Mouse (Mus musculus) CD8-positive naive resting alpha-beta T cell, adult 2 months (primary cell): ENCODE data around the gene Fbxo46.

ENCODE experiments used
- DNase-seq, 2 experiments: peaks; one replicate each; pipeline ENCODE4 v3.0.0; 2022; ENCODE audit warnings: low read depth in 2 of 2, low spot score in 2 of 2

The Fbxo46 gene

DNA sequence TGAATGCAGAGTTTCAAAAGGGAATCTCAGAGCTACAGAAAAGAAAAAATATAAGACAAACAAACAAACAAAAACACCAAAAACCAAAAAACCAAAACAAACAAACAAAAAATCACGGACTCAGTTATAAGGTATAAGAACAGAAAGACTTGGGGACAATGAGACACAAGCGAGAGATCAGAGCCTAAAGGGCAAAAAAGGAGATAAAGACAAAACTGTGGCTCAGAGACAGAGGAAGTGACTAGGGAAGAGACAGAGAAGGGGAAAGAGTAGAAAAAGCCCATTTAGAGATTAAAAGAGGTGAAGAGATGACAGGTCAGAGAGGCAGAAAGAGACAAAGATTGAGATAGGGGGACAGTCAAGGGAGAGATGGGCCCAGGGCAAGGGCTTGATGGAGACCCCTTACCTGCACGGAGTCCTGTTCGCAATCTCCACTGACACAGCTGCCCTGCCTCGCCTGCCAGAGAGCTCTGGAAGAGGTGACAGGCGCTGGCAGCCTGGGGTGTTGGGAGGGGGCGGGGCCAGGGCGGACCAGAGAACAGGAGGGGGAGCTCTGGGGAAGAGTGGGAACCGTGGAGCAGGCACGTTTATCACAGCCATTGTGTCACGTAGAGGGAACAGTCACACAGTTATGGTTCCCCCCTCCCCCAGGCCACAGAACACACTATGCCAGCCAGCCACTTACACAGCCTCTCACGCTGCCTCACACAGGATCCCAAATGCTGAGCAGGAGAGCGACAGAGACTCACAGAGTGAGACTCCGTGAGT lies 46.2 kb downstream of the Fbxo46 start, which contains the start of gene Gipr:
Gene Gipr (minus strand): TSS at position 472 of the 768 bp plus-strand sequence.
- no peak for DNase-seq

DNA sequence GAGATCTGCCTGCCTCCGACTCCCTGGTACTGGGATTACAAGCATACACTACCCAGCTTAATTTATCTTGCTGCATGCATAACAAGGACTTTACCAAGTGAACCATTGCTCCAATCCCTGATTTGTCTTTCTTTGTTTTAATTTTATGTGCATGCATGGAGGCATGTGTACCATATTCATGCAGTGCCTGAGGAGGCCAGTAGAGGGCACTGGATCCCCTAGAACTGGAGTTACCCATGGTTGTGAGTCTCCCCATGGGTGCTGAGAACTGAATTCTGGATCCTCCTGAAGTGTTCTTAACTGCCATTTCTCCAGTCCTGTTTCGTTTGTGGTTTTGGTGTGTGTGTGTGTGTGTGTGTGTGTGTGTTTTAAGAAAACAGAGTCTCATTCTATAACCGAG lies 47.3 kb downstream of the Fbxo46 start:
- no peak for DNase-seq

DNA sequence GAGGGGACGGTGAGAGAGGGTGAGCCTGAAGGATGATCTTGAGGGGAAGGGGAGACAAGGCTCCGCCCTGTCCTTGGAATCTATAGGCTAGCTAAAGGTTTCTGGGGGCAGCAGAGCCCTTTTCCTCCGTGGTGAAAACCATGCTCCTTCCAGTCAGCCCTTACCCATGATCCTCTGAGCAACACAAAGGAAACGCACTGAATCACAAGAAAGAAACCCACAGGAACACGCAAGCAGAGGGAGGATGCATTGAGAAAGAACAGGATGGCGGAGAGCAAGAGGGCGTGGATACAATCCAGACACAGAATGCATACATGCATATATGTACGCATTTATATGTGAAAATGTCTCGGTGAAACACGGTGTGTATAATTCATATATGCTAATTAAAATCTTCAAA lies 49.8 kb downstream of the Fbxo46 start:
- no peak for DNase-seq

GRCm38 (mm10) chr7:19170142-19170541 lies 50.5 kb downstream of the Fbxo46 start:
- no peak for DNase-seq

- no peak for DNase-seq
Observed at GRCm38 (mm10) chr7:19171831-19172230, 52.2 kb downstream of the Fbxo46 start.

DNA sequence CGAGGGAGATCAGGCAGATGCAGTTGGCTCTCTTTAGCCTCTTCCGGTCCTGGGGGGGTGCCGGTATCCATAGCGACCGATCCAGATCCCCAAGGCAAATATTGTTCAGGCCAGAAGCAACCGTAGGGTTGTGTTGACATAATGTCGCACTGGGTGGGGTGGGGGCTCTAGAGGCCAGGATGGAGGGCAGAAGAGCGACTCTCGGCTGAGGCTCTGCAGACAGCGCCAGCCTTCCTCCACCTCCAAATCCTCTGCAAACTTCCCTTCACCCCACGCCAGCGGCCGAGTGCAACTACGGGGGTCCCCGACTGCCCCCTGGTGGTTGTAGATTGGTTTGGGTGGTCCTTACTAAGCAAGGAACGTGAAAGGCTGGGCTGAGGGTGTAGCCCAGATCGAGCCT lies 53.2 kb downstream of the Fbxo46 start:
- DNase-seq, result peak; percentile 79 to 86

DNA sequence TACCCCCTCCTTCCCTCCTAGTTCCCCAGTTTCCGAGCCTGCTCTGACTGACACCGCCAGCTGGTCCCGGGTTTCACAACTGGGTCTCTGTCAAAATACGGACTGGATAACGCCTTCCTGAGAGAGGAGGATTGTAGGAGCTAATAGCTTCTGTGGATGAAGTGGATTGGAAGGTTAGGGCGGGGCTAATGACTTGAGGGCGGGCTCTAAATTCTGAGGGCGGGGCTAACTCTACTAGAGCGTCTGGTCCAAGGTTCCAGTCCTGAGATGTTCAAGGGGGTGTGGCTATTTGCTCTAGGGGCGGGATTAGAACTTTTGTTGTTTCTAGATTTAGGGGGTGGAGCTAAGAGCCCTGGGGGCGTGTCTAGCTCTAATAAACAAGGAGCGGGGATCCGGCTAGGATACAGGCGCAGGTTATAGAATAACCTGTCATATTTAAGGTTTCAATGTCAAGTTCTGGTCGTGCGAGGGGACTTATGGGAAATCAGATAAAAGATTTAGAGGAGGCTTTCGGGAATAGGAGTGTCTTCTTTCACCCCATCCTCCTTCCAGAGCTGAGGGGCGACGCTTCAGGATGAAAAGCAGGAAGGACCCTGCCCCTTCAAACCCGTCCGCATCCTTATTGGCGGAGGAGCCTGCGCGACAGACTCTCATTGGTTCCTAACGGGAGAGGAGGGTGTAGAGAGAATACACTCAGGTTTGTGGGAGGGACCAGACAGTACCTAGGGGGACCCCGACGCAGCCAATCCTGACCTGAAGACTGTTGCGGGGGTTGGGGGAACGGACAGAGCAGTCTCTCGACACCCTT lies 56.3 kb downstream of the Fbxo46 start, which contains the start of gene Eml2:
Gene Eml2 (plus strand): TSS at position 714 of the 808 bp plus-strand sequence.
- DNase-seq, result no peak

DNA sequence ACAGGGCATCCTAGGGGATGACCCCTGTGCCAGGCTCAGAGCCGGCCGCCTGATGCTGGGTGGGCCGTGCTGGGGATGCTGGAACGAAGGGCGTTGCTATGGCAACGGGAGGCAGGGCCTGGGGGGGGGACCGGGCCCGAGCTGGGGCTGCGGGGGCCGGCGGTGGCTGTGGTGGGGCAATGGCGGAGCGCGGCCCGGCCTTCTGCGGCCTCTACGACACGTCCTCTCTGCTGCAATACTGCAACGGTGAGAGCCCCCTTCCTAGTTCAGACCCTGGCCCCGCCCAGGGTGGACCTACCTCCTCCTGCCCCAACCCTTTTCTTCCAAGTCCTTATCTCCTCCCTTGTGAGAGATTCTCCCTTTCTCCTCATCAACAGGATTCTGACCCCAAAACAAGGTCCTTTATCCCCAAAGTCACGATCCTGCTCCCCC lies 56.9 kb downstream of the Fbxo46 start:
- no peak for DNase-seq

DNA sequence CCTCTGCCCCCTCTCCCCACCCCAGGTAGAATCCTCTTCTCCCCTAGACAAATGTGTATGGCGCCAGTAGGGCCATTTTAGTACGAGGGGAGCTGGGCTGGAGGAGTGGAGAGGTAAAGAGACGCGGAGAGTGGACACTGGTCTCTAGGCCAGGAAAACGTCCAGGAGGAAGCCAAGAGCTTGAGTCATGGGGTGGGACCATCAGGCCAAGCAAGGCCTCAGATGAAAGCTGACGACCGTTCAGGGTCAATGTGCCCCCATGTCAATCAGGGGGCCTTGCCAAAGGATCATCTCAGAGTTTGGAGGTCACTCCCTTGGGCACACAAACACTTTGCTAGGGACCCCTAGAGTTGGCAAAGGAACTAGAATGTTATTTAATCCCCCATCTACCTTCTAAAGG lies 57.6 kb downstream of the Fbxo46 start:
- no peak for DNase-seq

GRCm38 (mm10) chr7:19178035-19178434 lies 58.4 kb downstream of the Fbxo46 start:
- no peak for DNase-seq

DNA sequence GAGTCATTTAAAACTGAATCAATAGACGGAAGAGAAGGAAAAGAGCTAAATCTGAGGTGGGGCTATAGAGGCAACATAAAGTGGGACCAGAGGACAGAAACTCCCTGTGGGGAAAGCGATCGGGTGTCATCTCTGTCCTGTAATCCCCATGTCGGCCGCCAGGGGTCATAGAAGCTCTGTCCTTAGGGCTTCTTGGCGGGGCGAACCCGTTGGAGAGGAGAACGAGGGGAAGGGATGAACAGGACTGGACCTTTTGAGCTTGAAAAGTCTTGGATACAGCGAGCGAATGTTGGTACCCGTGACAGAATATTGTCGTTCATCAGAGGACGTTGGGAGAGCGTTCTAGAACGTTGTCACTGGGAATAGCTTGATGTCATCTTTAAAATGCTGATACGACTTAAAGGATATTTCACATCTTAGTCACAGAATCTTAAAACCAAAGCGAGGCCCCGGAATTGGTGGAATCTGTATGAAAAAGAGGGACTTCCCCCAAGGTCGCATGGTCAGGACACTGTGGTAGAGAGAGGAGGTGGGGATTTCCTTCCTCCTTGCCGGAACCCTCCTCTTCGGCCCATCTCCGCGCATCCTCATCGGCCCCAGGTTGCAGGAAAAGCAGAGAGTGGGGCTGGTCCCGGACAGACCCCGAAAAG lies 58.9 kb downstream of the Fbxo46 start:
- peak; percentile 74 to 82 for DNase-seq

DNA sequence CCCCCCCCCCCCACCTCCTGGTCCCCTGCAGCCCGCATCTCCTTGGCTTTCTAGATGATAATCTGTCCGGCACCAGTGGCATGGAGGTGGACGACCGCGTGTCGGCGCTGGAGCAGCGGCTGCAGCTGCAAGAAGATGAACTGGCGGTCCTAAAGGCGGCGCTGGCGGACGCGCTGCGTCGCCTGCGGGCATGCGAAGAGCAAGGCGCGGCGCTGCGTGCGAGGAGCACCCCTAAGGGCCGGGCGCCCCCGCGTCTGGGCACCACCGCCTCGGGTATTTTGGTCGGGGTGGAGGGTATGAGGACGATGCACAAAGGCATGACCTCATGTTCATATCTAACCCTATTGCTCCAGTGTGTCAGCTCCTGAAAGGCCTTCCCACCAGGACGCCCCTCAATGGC lies 59.5 kb downstream of the Fbxo46 start:
- peak in 1 of 2 experiments; percentile 48 for DNase-seq

- no peak for DNase-seq
Observed at GRCm38 (mm10) chr7:19179936-19180335, 60.3 kb downstream of the Fbxo46 start.

DNA sequence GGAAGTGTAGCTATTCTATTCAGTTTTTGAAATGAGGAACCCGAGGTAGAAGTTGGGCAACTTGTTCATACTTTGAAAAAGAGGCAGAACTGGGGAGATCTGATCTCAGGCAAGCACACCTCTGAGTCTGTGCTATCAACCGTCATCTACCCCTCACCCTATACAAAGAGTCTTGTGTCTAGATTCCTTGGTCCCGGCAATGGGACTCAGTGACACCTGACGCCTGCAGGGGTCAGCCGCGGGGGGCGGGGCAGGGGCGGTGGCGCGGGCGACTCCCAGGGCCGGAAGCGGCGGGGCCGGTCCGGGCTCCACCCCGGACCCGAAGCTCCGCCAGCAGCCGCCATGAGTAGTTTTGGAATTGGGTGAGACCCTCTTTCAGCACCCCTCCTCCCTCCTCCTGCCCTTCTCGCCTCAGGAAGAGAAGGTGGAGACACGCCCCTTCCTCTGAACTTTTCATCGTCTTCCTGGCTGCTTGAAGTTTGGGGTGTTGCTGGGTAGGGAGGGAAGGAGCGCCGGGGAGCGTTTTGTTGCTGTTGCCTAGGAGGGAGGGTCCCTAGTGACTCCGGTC lies 61.3 kb downstream of the Fbxo46 start:
- DNase-seq, result no peak

DNA sequence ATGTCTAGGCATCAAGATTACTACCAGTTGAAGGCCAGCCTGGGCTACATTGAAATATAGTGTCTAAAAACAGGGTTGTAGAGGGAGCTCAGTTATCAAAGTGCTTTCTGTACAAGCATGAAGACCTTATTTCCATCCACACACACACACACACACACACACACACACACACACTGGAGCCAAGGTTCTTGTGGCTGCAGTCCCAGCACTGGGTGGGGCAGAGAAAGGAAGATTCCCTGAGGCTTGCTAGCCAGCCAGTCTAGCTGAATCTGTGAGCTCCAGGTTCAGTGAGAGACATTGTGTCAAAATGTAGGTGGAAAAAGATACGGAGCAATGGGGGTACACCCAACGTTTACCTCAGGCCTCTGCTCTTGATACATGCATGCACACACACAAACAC lies 64.6 kb downstream of the Fbxo46 start:
- no peak for DNase-seq

- DNase-seq, result no peak
Observed at GRCm38 (mm10) chr7:19184758-19185157, 65.1 kb downstream of the Fbxo46 start.
